Mouse (Mus musculus) spleen, adult 2 months (tissue): ENCODE results near the gene Fcrl5.

Experiments used
- CTCF ChIP-seq: fragments of 200-500 bp; IDR thresholded peaks from 2 replicates; pipeline ENCODE4 v1.5.1; 2011; ENCODE audit warnings: mild to moderate bottlenecking, inconsistent platforms; ENCODE audit not compliant: insufficient read depth, insufficient read length, insufficient replicate concordance; ENCODE audit errors: extremely low read depth
- POLR2A ChIP-seq: fragments of 200-500 bp; IDR thresholded peaks from 2 replicates; pipeline ENCODE4 v1.6.1; 2011; ENCODE audit warnings: low read depth, low read length, inconsistent platforms

- TF ChIP-seq CTCF (no peak), POLR2A (no peak)
Measured at GRCm38 (mm10) chr3:87530234-87530633, 94.7 kb downstream of the Fcrl5 start.
